Mouse (Mus musculus) ES-E14 (cell line): ENCODE data around the gene Tle4.

Experiments
- CHD2 ChIP-seq: IDR thresholded peaks from 2 replicates; pipeline ENCODE4 v1.6.1; 2014; ENCODE audit warnings: mild to moderate bottlenecking, low read depth, low read length, inconsistent platforms
- HCFC1 ChIP-seq: IDR thresholded peaks from 2 replicates; pipeline ENCODE4 v1.6.1; 2012; ENCODE audit warnings: low read length, inconsistent platforms, borderline replicate concordance; ENCODE audit not compliant: insufficient read depth
- MAFK ChIP-seq: IDR thresholded peaks from 2 replicates; pipeline ENCODE4 v1.6.1; 2014; ENCODE audit warnings: mild to moderate bottlenecking, low read depth, low read length, inconsistent platforms; ENCODE audit not compliant: insufficient read depth
- ZC3H11A ChIP-seq: IDR thresholded peaks from 2 replicates; pipeline ENCODE4 v1.6.1; 2012; ENCODE audit warnings: low read depth, mild to moderate bottlenecking, inconsistent platforms, low read length, borderline replicate concordance

DNA sequence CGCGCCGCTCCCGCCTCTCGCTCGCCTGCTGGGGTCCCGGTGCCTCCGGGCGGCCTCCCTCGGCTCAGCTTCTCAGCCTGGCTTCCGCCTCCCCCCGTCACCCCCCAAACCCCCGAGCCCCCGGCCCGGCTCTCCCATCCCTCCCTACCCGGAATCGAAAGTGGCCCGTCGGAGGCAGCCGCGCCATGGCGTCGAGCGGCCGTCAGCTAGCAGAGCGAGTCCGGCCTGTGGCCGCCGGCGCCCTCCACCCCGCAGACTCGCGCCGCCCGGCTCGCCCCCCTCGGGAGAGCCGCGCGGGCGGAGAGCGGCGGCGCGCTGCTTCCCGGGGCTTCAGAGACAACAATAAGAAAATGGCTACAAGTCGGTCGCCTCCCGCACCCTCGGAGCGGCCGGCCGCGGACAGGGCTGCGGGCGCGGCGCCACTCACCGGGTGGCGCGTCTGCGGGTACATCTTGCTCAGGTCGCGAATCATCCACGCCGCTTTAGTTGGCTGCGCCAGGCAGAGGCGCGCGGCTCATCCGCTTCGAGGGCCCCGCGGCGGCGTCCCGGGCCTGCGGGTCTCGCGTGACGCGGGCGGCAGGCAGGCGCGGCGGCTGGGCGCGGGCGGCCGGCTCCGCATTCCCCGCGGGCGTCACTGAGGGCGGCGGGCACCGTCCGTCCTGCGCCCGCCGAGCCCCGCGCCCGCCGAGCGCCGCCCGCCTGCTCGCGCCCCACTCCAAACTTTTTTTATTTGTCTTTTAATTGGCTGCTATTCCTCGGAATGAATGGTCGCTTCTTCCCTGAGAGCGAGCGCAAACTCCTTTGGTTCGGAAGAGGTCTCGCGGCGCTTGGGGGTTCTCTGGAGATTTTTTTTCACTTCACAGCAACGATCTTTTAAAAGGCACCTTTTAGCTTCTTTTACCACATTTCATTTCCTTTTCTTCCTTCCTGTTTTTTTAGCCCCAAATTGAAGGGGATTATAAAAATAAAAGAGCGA is 622 bp downstream of the Tle4 start:
- TF ChIP-seq ZC3H11A (no peak), HCFC1 (no peak), MAFK (no peak), CHD2 (peak; percentile 75)
